Mouse (Mus musculus): ENCODE measurements around the gene Slc39a11.

DNA sequence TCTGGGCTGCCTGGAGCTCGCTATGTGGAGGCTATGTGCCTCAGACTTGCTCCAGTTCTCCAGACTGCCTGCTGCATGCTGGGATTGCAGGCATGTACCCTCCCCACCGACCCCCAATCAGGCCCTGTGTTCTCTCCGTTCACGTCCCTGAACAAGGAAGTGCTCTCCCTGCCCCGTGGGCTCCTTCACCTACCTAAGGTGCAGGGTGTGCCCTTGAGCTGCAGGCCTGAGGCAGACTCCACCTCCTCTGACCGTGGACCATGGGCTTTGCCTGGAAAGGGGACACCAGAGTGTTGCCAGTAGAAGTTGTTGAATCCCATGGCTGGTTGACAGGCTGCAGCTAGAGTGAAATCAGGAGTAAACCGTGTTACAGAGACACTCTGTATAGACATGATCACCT lies 49.8 kb upstream of the Slc39a11 start:
- TF ChIP-seq UBTF (IDR thresholded peaks at IDR 0.05; ENCODE audit: low read depth, low read length) (no peak), MAFK (IDR thresholded peaks at IDR 0.05; ENCODE audit: insufficient replicate concordance, low read length) (no peak), USF2 (conservative IDR thresholded peaks at IDR 0.05; ENCODE audit: low read depth, low read length) (no peak), KAT2A (IDR thresholded peaks at IDR 0.05; ENCODE audit: insufficient replicate concordance, low read length) (no peak)

Measured in CH12.LX (cell line).